Mouse (Mus musculus): Measurements from ENCODE around the gene Zfp963.
"Not testable (repeated sequence)": the region's sequence is repeated elsewhere in the genome, so short reads cannot be mapped to it uniquely, and the experiment has no call there.

GRCm38 (mm10) chr8:69710624-69711023 lies 39.1 kb downstream of the Zfp963 start, which contains the start of gene Zfp869:
- not testable (repeated sequence) for TF ChIP-seq CTCF (IDR thresholded peaks at IDR 0.05; ENCODE audit: borderline replicate concordance, insufficient read depth, low read depth, low read length); POLR2A (IDR thresholded peaks at IDR 0.05; ENCODE audit: borderline replicate concordance, insufficient read depth, low read length)
